Mouse (Mus musculus) yolk sac, embryonic 10.5 days (tissue): Measurements from ENCODE around the gene Selenow.

Experiments used
- DNase-seq: peaks from one replicate; pipeline ENCODE4 v3.0.0-alpha.2; 2017; ENCODE audit warnings: low spot score

Gene Selenow

DNA sequence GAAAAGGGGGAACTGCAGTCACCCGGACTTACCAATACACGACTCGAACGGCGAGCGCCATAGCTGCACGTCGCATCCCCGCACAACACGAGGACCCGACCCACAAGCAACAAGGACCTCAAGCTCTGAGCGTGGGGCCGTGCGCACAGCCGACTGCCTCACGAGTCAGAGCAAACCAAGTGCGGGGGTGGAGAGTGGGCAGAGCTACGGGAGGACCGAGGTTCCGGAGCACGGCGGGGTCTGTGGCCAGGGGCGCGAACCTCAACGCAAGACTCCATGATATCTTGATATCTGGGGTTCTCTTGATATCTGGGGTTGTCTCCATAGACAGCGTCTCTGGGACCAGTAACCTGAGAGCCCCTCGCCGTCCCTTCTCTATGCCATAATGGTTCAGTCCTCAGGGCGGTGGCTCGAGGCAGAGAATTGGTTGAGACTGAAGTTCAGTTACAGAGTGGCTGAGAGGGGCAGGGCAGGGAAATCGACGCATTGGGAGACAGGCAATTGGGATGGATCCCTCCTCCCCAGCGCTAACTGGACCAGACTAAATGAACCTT, at the start of gene Selenow:
Selenow (minus strand) TSS at position 183 of the 554 bp plus-strand sequence.
- DNase-seq, result peak; percentile 94

- no peak for DNase-seq
These were observed 47.5 kb upstream of the Selenow start for GRCm38 (mm10) chr7:15969674-15970073.

- no peak for DNase-seq
These were observed 46.1 kb upstream of the Selenow start for GRCm38 (mm10) chr7:15968322-15968721.

GRCm38 (mm10) chr7:15967312-15967711, 45.1 kb upstream of the Selenow start, which contains the start of gene Ehd2:
Gene Ehd2, minus strand, starts transcription at chr7:15967567.
- DNase-seq, result peak; percentile 51

DNA sequence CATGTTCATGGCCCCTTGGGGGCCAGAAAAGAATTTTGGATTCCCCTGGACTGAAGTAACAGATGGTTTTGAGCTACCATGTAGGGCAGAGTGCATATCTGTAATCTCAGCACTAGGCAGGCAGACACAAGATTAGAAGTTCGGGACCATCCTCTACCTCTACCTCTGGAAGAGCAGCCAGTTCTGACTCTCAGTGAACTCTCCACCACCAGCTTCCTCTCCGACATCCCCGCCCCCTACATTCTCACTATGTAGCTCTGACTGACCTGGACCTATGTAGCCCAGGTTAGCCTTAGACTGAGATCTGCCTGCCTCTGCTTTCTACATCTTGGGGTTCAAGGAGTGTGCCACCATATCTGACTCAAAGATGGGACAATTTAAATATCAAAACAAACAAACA, 44.3 kb upstream of the Selenow start:
- DNase-seq, result no peak

DNA sequence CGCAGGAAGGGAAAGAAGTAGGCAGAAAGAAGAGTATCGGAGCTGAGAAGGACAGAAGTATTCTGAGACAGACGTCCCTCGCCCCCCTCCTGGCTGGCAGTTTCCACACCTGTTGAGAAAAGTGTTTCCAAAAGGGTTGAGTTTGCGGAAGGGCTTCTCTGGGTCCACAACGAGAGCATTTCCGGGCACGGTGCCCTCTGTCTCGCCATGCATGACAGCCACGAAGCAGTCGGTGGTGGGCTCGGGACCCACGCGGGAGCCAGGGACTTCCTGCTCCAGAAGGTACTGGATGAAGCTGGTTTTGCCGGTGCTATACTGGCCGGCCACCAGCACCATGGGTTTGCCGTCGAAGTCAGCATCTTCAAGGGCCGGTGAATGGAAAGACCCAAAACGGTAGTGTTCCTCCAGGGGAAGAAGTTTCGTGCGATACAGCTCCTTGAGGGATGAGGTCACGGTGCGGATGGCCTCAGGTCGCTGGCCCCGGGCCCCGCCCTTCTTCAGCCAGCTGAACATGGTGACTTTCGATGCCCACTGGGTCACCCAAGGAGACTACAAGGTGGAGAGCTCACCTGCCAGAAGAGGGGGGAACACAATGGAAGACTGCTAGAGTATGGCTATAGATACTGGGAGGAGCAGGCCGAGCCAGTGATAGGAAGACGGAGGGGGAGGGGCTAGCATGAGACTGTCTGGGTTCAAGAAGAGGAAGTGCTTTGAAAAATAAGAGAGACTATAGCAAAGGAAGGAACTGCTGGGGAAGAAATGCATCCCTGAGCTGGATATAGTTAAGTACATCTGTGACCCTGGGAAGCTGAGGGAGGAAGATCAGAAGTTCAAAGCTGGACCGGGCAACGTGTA, 41.8 kb upstream of the Selenow start:
- no peak for DNase-seq

- DNase-seq, result peak; percentile 67
These were observed 40.4 kb upstream of the Selenow start for GRCm38 (mm10) chr7:15962311-15963288.

- no peak for DNase-seq
These were observed 39.6 kb upstream of the Selenow start for GRCm38 (mm10) chr7:15961798-15962197.

DNA sequence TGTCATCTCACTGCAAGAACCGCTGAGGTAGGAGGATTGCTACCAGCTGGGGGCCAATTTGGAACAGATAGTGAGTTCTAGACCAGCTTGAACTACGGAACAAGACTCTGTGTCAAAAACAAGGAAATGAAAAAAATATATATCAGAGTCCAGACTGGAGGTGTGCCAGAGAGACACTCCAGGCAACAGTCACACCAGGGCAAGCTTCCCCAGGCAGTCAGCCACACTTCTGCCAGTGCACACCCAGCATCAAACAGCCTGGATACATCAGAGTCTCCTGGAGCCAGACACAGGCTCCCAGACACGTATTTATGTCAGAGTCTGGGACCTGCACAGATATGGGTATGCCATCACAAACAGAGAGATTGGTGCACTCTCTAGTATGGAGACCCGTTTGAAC, 39.0 kb upstream of the Selenow start:
- DNase-seq, result no peak

- DNase-seq, result no peak
These were observed 38.5 kb upstream of the Selenow start for GRCm38 (mm10) chr7:15960691-15961090.

GRCm38 (mm10) chr7:15956143-15956542, 33.9 kb upstream of the Selenow start:
- DNase-seq, result no peak

DNA sequence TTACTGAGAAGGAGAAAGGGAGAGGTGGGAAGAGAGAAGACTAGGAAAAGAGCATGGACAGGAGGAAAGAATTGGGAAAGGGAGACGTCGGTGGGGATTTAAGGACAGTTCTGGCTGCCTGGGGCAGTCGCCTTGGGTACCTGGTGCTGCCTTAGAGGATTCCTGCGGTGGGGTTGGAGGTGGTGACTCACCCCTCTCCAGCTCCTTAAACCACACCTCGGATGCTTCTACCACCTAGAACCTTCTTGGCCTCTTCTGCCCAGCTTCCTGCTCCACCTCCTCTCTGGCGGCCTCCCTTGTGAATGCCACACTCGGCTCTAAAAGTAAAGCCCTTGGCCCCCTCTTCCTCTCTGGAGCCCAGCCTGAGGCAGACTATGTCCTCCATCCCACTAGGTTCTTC, 33.3 kb upstream of the Selenow start:
- no peak for DNase-seq

- DNase-seq, result peak; percentile 48
These were observed 32.8 kb upstream of the Selenow start for GRCm38 (mm10) chr7:15954978-15955443.

DNA sequence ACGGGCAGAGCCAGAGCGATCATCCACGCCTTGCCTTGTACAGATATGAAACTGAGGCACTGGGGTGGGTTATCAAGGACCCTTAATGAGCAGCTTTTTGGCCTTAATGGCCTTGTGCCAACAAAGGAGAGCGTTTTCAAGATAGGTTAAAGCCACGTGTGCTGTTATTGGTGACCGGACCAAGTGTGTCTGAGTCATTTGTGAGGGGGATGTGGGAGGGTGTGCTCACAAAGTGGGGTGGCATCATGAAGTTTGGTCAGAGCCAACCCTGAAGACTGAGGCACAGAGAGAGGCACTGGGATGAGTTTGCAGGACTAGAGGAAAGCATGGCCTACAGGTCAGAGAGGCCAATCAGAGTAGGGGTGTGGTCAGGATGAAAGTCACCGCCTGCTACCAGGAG, 32.2 kb upstream of the Selenow start:
- no peak for DNase-seq

- DNase-seq, result no peak
These were observed 31.3 kb upstream of the Selenow start for GRCm38 (mm10) chr7:15953307-15954074.

GRCm38 (mm10) chr7:15952416-15952815, 30.2 kb upstream of the Selenow start:
- DNase-seq, result no peak

DNA sequence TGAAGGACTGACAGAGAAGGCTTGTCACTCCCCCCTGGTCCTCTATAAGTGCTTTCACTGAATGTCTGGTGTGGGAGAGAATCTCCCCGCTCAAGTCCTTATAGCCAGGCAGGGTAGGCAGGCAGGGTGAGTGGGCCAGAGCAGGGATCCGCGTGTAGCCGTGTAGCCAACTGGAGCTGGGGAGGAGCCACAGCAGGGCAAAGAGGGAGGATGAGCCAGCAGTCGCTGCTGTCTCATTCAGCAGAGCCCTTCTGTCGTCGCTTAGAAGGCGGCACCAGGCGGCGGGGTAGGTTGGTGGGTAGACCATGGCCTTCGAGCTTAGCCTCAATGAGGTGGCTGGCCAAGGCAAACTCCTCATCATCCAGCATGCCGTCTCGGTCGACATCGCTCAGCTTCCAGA, 27.8 kb upstream of the Selenow start:
- no peak for DNase-seq

GRCm38 (mm10) chr7:15949216-15949790, 27.1 kb upstream of the Selenow start:
- DNase-seq, result no peak

GRCm38 (mm10) chr7:15948381-15948941, 26.3 kb upstream of the Selenow start:
- peak; percentile 79 for DNase-seq

DNA sequence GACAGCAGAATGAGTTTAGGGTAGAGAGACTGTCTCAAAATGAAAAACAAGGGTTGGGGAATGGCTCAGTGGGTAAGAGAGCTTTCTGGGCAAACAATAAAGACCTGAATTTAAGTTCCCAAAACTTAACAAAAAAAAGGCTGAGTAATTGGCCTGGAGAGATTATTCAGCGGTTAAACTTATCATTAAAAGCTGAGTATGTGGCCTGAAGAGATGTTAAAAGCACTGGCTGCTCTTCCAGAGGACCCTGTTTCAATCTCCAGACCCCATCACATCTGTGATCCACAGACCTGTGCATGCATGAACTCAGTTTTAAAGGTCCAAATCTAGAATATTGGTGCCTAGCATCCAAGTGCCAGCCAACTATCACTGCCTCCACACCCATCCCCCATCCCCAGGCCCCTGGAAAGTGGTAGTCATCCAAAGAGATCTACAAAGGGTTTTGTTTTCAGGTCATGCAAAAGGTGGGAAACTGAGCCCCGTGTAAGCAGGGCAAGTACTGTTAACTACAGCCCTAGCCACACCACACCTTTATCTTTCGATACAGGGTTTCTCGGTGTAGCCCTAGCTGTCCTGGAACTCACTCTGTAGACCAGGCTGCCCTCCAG, 25.6 kb upstream of the Selenow start:
- no peak for DNase-seq
